Mouse (Mus musculus): ENCODE measurements around the gene Col25a1.

- no peak for TF ChIP-seq POLR2A (IDR thresholded peaks at IDR 0.05; ENCODE audit: insufficient read depth, low read length)
- TF ChIP-seq CTCF (IDR thresholded peaks at IDR 0.05; ENCODE audit: low read depth, low read length) = no peak
These were observed 357.5 kb downstream of the Col25a1 start for GRCm38 (mm10) chr3:130488839-130489238.

Data from ES-Bruce4 (cell line).